Mouse (Mus musculus): ENCODE measurements around the gene Sephs1. TPM values are rescaled to one million over a fixed set of nuclear protein-coding genes. Genes with fewer than 3 reads are reported as not detected.

Gene Sephs1
- total and polyA plus RNA-seq, 3 experiments = 36.9 to 40.4 TPM; not detected in 1

- Histone ChIP-seq H3K36me3 (ENCODE audit: control insufficient read depth in 1 of 2, insufficient read depth in 2 of 2, low read length in 2 of 2) (peaks cover 0 to 21% of the 10 kb centered on the region in 2 experiments; a peak in 2 of 4 replicates), H3K79me2 (ENCODE audit: control insufficient read depth, insufficient read depth, low read length, poor library complexity) (no peaks in the 10 kb centered on the region), H3K27me3 (ENCODE audit: control insufficient read depth in 1 of 2, insufficient read depth in 2 of 2, low read length in 2 of 2) (no peaks in the 10 kb centered on the region), H3K4me1 (ENCODE audit: control insufficient read depth in 1 of 2, insufficient read depth in 2 of 2, low read length in 2 of 2) (no peaks in the 10 kb centered on the region), H3K9me3 (replicated peaks; ENCODE audit: insufficient read depth, low read length) (no peaks in the 10 kb centered on the region), H3K4me3 (ENCODE audit: control insufficient read depth in 1 of 2, insufficient read depth in 1 of 2, low read depth in 2 of 2, low read length in 2 of 2) (no peak overlapping the region), H3K9ac (ENCODE audit: control insufficient read depth, low read depth, low read length, poor library complexity, severe bottlenecking) (no peak overlapping the region), H3K27ac (ENCODE audit: control insufficient read depth, low read depth, low read length) (no peak overlapping the region)
- peak; percentile 27 for DNase-seq (ENCODE audit: low read depth, low spot score)
- peak in 1 of 3 experiments; percentile 45; a peak in 3 of 6 replicates for TF ChIP-seq CTCF (IDR thresholded peaks at IDR 0.05 in 2 of 3, conservative IDR thresholded peaks at IDR 0.05 in 1 of 3; ENCODE audit: control insufficient read depth in 1 of 3, insufficient read depth in 1 of 3, low read depth in 2 of 3, low read length in 3 of 3, poor library complexity in 1 of 3, severe bottlenecking in 1 of 3)
- no peak for TF ChIP-seq JUND (IDR thresholded peaks at IDR 0.05; ENCODE audit: low read depth, low read length)
Observed at GRCm38 (mm10) chr2:4896970-4897369, 15.6 kb downstream of the Sephs1 start.

DNA sequence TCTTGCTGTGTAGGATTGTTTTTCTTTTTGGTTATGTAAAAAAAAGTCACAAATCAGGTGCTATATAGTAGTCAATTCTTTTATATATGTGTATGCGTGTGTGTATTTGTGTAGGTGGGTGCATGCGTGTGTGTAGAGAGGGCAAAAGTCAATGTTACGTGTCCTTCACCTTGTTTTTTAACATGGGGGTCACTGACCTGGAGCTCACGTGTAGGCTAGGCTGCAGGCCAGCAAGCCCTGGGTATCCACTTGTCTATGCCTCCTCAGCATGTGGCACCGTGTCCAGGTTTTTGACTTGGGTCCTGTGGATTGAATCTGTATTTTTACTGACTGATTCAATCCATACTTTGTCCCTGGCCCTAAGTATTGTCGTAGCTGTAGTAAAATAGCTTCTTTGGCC, 19.3 kb downstream of the Sephs1 start:
- H3K4me3 ChIP-seq (ENCODE audit: control insufficient read depth in 1 of 2, insufficient read depth in 1 of 2, low read depth in 2 of 2, low read length in 2 of 2) = no peak overlapping the region
- DNase-seq (ENCODE audit: low read depth, low spot score) = no peak
- H3K79me2 ChIP-seq (ENCODE audit: control insufficient read depth, insufficient read depth, low read length, poor library complexity) = no peaks in the 10 kb centered on the region
- no peak overlapping the region for H3K9ac ChIP-seq (ENCODE audit: control insufficient read depth, low read depth, low read length, poor library complexity, severe bottlenecking)
- no peaks in the 10 kb centered on the region for H3K9me3 ChIP-seq (replicated peaks; ENCODE audit: insufficient read depth, low read length)
- no peak for TF ChIP-seq ETS1 (IDR thresholded peaks at IDR 0.05; ENCODE audit: low read depth, low read length)
- no peak for TF ChIP-seq NELFE (IDR thresholded peaks at IDR 0.05; ENCODE audit: low read depth, low read length)
- no peak for TF ChIP-seq USF2 (IDR thresholded peaks at IDR 0.05; ENCODE audit: borderline replicate concordance in 1 of 2, insufficient read depth in 1 of 2, low read depth in 1 of 2, low read length in 2 of 2)
- no peak for TF ChIP-seq GABPA (IDR thresholded peaks at IDR 0.05; ENCODE audit: low read depth, low read length)
- TF ChIP-seq MYB (IDR thresholded peaks at IDR 0.05; ENCODE audit: low read depth, low read length) = no peak
- TF ChIP-seq MYC (IDR thresholded peaks at IDR 0.05; ENCODE audit: low read depth, low read length) = no peak
- TF ChIP-seq CHD2 (IDR thresholded peaks at IDR 0.05; ENCODE audit: low read length) = no peak
- no peak for TF ChIP-seq ZMIZ1 (IDR thresholded peaks at IDR 0.05; ENCODE audit: low read depth, low read length)
- TF ChIP-seq KAT2A (conservative IDR thresholded peaks at IDR 0.05; ENCODE audit: low read depth, low read length) = no peak
- no peak for TF ChIP-seq POLR2AphosphoS5 (IDR thresholded peaks at IDR 0.05; ENCODE audit: borderline replicate concordance, low read depth, low read length)
- TF ChIP-seq SMC3 (IDR thresholded peaks at IDR 0.05; ENCODE audit: low read depth, low read length) = no peak
- TF ChIP-seq ZC3H11A (IDR thresholded peaks at IDR 0.05; ENCODE audit: low read depth, low read length) = no peak
- no peak for TF ChIP-seq MEF2A (IDR thresholded peaks at IDR 0.05; ENCODE audit: extremely low read depth, insufficient replicate concordance, low read depth, low read length, poor library complexity, severe bottlenecking)
- no peak for TF ChIP-seq BHLHE40 (IDR thresholded peaks at IDR 0.05; ENCODE audit: borderline replicate concordance, low read depth, low read length)
- no peak for TF ChIP-seq GATA1 (IDR thresholded peaks at IDR 0.05; ENCODE audit: low read depth, low read length)
- TF ChIP-seq SIN3A (IDR thresholded peaks at IDR 0.05; ENCODE audit: low read length) = no peak
- no peak for TF ChIP-seq MAZ (IDR thresholded peaks at IDR 0.05; ENCODE audit: low read depth, low read length)
- no peak for TF ChIP-seq HCFC1 (IDR thresholded peaks at IDR 0.05; ENCODE audit: low read depth, low read length)
- TF ChIP-seq NRF1 (IDR thresholded peaks at IDR 0.05; ENCODE audit: insufficient read depth, low read depth, low read length, poor library complexity, severe bottlenecking) = no peak
- no peak for TF ChIP-seq MXI1 (IDR thresholded peaks at IDR 0.05; ENCODE audit: low read depth, low read length)
- no peak overlapping the region for H3K27ac ChIP-seq (ENCODE audit: control insufficient read depth, low read depth, low read length)
- peaks cover 0 to 19% of the 10 kb centered on the region in 2 experiments; a peak in 2 of 4 replicates for H3K36me3 ChIP-seq (ENCODE audit: control insufficient read depth in 1 of 2, insufficient read depth in 2 of 2, low read length in 2 of 2)
- no peaks in the 10 kb centered on the region for H3K4me1 ChIP-seq (ENCODE audit: control insufficient read depth in 1 of 2, insufficient read depth in 2 of 2, low read length in 2 of 2)
- no peaks in the 10 kb centered on the region for H3K27me3 ChIP-seq (ENCODE audit: control insufficient read depth in 1 of 2, insufficient read depth in 2 of 2, low read length in 2 of 2)
